Mouse (Mus musculus): ENCODE measurements around the gene Plin1. TPM values are rescaled to one million over a fixed set of nuclear protein-coding genes. Genes with fewer than 3 reads are reported as not detected.
A peak's percentile ranks its signal among the peaks of the same experiment; 100 is the strongest.

Plin1 gene
- 0.23 TPM in 2 replicates for polyA plus RNA-seq (2012; rRNA removed)

GRCm38 (mm10) chr7:79732622-79733021, at the start of gene Plin1:
TSS of gene Plin1 (minus strand) at chr7:79732903.
- DNase-seq (ENCODE audit: low read depth) = no peak
- no peak for TF ChIP-seq POLR2A (IDR thresholded peaks at IDR 0.05; ENCODE audit: borderline replicate concordance, extremely low read depth, insufficient read depth, insufficient read length, poor library complexity, severe bottlenecking)
- TF ChIP-seq CTCF (IDR thresholded peaks at IDR 0.05; ENCODE audit: borderline replicate concordance, extremely low read depth, insufficient read depth, insufficient read length) = no peak

GRCm38 (mm10) chr7:79782516-79782855, 49.8 kb upstream of the Plin1 start:
- DNase-seq (ENCODE audit: low read depth) = no peak
- TF ChIP-seq CTCF (IDR thresholded peaks at IDR 0.05; ENCODE audit: borderline replicate concordance, extremely low read depth, insufficient read depth, insufficient read length) (no peak), POLR2A (IDR thresholded peaks at IDR 0.05; ENCODE audit: borderline replicate concordance, extremely low read depth, insufficient read depth, insufficient read length, poor library complexity, severe bottlenecking) (no peak)

GRCm38 (mm10) chr7:79781826-79782515, 49.3 kb upstream of the Plin1 start:
- TF ChIP-seq POLR2A (IDR thresholded peaks at IDR 0.05; ENCODE audit: borderline replicate concordance, extremely low read depth, insufficient read depth, insufficient read length, poor library complexity, severe bottlenecking) = no peak
- no peak for TF ChIP-seq CTCF (IDR thresholded peaks at IDR 0.05; ENCODE audit: borderline replicate concordance, extremely low read depth, insufficient read depth, insufficient read length)
- no peak for DNase-seq (ENCODE audit: low read depth)

GRCm38 (mm10) chr7:79780647-79781626, 48.2 kb upstream of the Plin1 start:
- DNase-seq (ENCODE audit: low read depth) = peak; percentile 76
- TF ChIP-seq POLR2A (IDR thresholded peaks at IDR 0.05; ENCODE audit: borderline replicate concordance, extremely low read depth, insufficient read depth, insufficient read length, poor library complexity, severe bottlenecking) (no peak), CTCF (IDR thresholded peaks at IDR 0.05; ENCODE audit: borderline replicate concordance, extremely low read depth, insufficient read depth, insufficient read length) (peak; percentile 94)

GRCm38 (mm10) chr7:79771561-79772512, 39.1 kb upstream of the Plin1 start:
- no peak for DNase-seq (ENCODE audit: low read depth)
- no peak for TF ChIP-seq POLR2A (IDR thresholded peaks at IDR 0.05; ENCODE audit: borderline replicate concordance, extremely low read depth, insufficient read depth, insufficient read length, poor library complexity, severe bottlenecking)
- no peak for TF ChIP-seq CTCF (IDR thresholded peaks at IDR 0.05; ENCODE audit: borderline replicate concordance, extremely low read depth, insufficient read depth, insufficient read length)

GRCm38 (mm10) chr7:79769664-79770063, 37.0 kb upstream of the Plin1 start:
- TF ChIP-seq CTCF (IDR thresholded peaks at IDR 0.05; ENCODE audit: borderline replicate concordance, extremely low read depth, insufficient read depth, insufficient read length) (no peak), POLR2A (IDR thresholded peaks at IDR 0.05; ENCODE audit: borderline replicate concordance, extremely low read depth, insufficient read depth, insufficient read length, poor library complexity, severe bottlenecking) (no peak)
- DNase-seq (ENCODE audit: low read depth) = no peak

- DNase-seq (ENCODE audit: low read depth) = no peak
- TF ChIP-seq CTCF (IDR thresholded peaks at IDR 0.05; ENCODE audit: borderline replicate concordance, extremely low read depth, insufficient read depth, insufficient read length) = no peak
- TF ChIP-seq POLR2A (IDR thresholded peaks at IDR 0.05; ENCODE audit: borderline replicate concordance, extremely low read depth, insufficient read depth, insufficient read length, poor library complexity, severe bottlenecking) = no peak
Observed at GRCm38 (mm10) chr7:79765991-79766390, 33.3 kb upstream of the Plin1 start.

- no peak for DNase-seq (ENCODE audit: low read depth)
- TF ChIP-seq POLR2A (IDR thresholded peaks at IDR 0.05; ENCODE audit: borderline replicate concordance, extremely low read depth, insufficient read depth, insufficient read length, poor library complexity, severe bottlenecking) = no peak
- TF ChIP-seq CTCF (IDR thresholded peaks at IDR 0.05; ENCODE audit: borderline replicate concordance, extremely low read depth, insufficient read depth, insufficient read length) = no peak
Observed at GRCm38 (mm10) chr7:79762106-79762505, 29.4 kb upstream of the Plin1 start.

GRCm38 (mm10) chr7:79761124-79761876, 28.6 kb upstream of the Plin1 start:
- no peak for DNase-seq (ENCODE audit: low read depth)
- no peak for TF ChIP-seq POLR2A (IDR thresholded peaks at IDR 0.05; ENCODE audit: borderline replicate concordance, extremely low read depth, insufficient read depth, insufficient read length, poor library complexity, severe bottlenecking)
- no peak for TF ChIP-seq CTCF (IDR thresholded peaks at IDR 0.05; ENCODE audit: borderline replicate concordance, extremely low read depth, insufficient read depth, insufficient read length)

GRCm38 (mm10) chr7:79759766-79760165, 27.1 kb upstream of the Plin1 start:
- no peak for DNase-seq (ENCODE audit: low read depth)
- TF ChIP-seq CTCF (IDR thresholded peaks at IDR 0.05; ENCODE audit: borderline replicate concordance, extremely low read depth, insufficient read depth, insufficient read length) (no peak), POLR2A (IDR thresholded peaks at IDR 0.05; ENCODE audit: borderline replicate concordance, extremely low read depth, insufficient read depth, insufficient read length, poor library complexity, severe bottlenecking) (no peak)

All from brain, embryonic 14.5 days (tissue).